Mouse (Mus musculus) forebrain, embryonic 10.5 days (tissue): ENCODE data around the gene Hist2h4. TPM values are rescaled to one million over a fixed set of nuclear protein-coding genes. Genes with fewer than 3 reads are reported as not detected.
"Not testable (repeated sequence)": the region's sequence is repeated elsewhere in the genome, so short reads cannot be mapped to it uniquely, and the experiment has no call there.

Experiments
- DNase-seq: peaks from one replicate; pipeline ENCODE4 v3.0.0-alpha.2; 2017; ENCODE audit warnings: low spot score; ENCODE audit errors: extremely low spot score
- H3K27ac ChIP-seq: fragments of 300-500 bp; sonication (generic); 2 replicates; pipeline ENCODE4 v1.5.1; 2016; ENCODE audit warnings: mild to moderate bottlenecking
- H3K27me3 ChIP-seq: fragments of 300-500 bp; sonication (generic); 2 replicates; pipeline ENCODE4 v1.6.1; 2016; ENCODE audit warnings: mild to moderate bottlenecking; ENCODE audit not compliant: poor library complexity, severe bottlenecking
- H3K36me3 ChIP-seq: fragments of 300-500 bp; sonication (generic); replicated peaks from 2 replicates; pipeline ENCODE4 v1.6.1; 2016; ENCODE audit warnings: mild to moderate bottlenecking, moderate library complexity
- H3K4me1 ChIP-seq: fragments of 300-500 bp; sonication (generic); 2 replicates; pipeline ENCODE4 v1.6.1; 2016
- H3K4me3 ChIP-seq: fragments of 300-500 bp; sonication (generic); 2 replicates; pipeline ENCODE4 v1.5.1; 2016; ENCODE audit warnings: mild to moderate bottlenecking, moderate library complexity
- H3K9me3 ChIP-seq: fragments of 300-500 bp; sonication (generic); 2 replicates; pipeline ENCODE4 v1.6.1; 2016; ENCODE audit warnings: mild to moderate bottlenecking, moderate library complexity
- WGBS: fragments of 180-500 bp; shearing (Covaris S2); methylation state at CpG from one replicate; pipeline ENCODE4 v1.1.7; 2016; 5-methylcytosine and 5-hydroxymethylcytosine counted together
- polyA plus RNA-seq: library from polyadenylated mRNA; unstranded; fragments of >200 nt; fragmentation: Nextera tagmentation; extraction: Ambion mirVana; gene quantifications from 2 replicates; pipeline ENCODE4 v1.2.1, GENCODE M21; 2016

The Hist2h4 gene
- 12.0 and 14.2 TPM in 2 replicates for polyA plus RNA-seq

DNA sequence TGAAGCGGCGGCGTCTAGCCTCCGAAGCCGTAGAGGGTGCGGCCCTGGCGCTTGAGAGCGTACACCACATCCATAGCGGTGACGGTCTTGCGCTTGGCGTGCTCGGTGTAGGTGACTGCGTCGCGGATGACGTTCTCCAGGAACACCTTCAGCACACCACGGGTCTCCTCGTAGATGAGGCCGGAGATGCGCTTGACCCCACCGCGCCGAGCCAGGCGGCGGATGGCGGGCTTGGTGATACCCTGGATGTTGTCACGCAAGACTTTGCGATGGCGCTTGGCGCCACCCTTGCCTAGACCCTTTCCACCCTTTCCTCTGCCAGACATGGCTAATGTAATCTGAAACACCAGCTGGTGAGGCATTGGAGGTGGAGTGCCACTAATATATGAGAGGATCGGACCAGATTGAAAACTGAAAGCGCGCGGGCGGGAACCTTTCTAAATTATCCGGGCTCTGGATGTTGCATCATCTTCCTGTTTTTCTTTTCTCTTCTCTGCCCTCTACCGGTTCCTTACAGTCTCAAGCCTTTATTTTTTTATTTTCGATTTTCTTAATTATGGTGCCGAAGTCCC is at the start of gene Hist2h4:
Gene Hist2h4 (minus strand): TSS at position 333 of the 572 bp plus-strand sequence.
- WGBS = under 1% methylated on average over 40 of the region's 40 CpGs
- Histone ChIP-seq H3K4me1 (peaks cover 54% of the 10 kb centered on the region), H3K4me3 (peak within 1 kb of the TSS; percentile 63), H3K27me3 (no peaks in the 10 kb centered on the region), H3K27ac (peak within 1 kb of the TSS; percentile 93), H3K36me3 (no peaks in the 10 kb centered on the region), H3K9me3 (no peaks in the 10 kb centered on the region)
- peak; percentile 95 for DNase-seq

DNA sequence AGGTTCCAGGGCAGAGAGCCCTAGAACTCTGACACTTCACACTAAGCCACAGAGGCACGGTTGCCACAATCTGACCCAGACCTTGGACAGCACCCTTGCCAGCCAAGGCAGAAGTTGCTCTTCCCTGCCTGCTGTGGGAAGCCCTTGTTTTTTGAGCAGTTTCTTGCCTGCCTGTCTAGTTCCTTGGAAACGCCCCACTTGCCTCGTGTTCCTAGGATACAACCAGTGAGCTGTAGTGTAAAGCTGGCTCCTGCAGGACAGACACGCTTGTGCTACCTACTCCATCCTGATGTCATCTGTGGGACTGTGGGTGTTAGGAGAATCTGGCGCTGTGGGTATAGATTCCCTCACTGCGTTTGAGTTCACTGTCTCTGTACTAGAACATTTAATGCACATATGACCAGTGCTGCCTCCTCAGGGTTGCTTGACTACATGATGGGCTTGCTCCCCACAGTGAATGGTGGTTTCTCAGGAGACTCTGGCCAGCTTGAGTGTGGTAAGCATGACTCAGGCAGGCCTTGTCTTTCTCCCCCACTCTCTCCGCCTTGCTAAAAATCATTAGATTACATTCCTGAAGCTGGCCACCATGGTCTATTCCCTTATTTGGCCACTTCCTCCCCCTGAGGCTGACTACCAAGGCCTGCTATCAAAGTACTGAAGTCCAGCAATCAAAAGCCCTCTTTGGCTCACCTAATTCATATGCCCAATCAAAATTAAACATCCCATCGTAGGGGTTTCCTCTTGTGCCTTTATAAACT is 49.4 kb upstream of the Hist2h4 start:
- no peaks in the 10 kb centered on the region for H3K36me3 ChIP-seq
- H3K27me3 ChIP-seq = no peaks in the 10 kb centered on the region
- H3K4me3 ChIP-seq = no peak overlapping the region
- H3K27ac ChIP-seq = no peak overlapping the region
- peaks cover 7% of the 10 kb centered on the region; the same call in 1 of the 2 replicates for H3K4me1 ChIP-seq
- DNase-seq = peak; percentile 13
- no peaks in the 10 kb centered on the region; the same call in 1 of the 2 replicates for H3K9me3 ChIP-seq
- WGBS = 74% methylated on average over 8 of the region's 8 CpGs

DNA sequence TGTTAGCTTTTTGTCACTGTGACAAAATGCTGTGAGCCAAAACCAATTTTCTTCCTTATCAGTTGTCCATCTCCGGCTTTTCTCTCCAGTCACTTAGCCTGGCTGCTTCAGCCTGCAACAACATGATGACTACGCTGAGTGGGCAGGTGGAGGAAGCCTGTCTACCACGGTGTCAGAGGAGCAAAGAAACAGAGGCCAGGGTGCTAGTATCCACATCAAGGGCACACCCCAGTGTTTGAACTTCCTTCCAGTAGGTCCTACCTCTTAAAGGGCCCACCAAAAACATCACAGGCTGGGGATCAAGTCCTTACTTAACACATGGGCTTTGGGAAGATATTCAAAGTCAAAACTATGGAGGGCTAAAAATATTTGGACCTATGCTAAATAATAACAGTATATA is 46.3 kb upstream of the Hist2h4 start:
- DNase-seq = no peak
- Histone ChIP-seq H3K27me3 (no peaks in the 10 kb centered on the region), H3K4me1 (peaks cover 7% of the 10 kb centered on the region; the same call in 1 of the 2 replicates), H3K36me3 (no peaks in the 10 kb centered on the region), H3K4me3 (no peak overlapping the region), H3K27ac (no peak overlapping the region), H3K9me3 (no peaks in the 10 kb centered on the region)
- 80% methylated on average over 3 of the region's 3 CpGs for WGBS

DNA sequence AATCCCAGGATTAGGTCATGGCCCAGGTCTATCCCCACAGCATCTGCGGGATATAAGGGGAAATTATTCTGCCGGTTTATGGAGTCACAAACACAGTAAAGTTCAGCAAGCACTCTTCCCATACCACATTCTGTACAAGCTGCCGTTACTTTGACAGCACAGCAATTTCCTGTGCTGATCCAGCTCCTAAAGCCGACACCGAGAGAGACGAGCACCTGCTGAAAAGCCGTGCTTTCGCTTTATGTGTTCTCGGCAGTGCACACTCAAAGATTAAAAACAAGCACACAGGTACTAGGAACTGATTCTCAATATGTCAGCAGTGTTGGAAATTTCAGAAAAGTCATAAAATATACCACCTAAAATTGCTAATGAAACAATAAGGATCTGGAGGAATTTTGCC is 43.4 kb upstream of the Hist2h4 start:
- 89% methylated on average over 9 of the region's 9 CpGs for WGBS
- DNase-seq = no peak
- no peak overlapping the region for H3K27ac ChIP-seq
- no peak overlapping the region for H3K4me3 ChIP-seq
- peaks cover 7% of the 10 kb centered on the region; the same call in 1 of the 2 replicates for H3K27me3 ChIP-seq
- no peaks in the 10 kb centered on the region for H3K36me3 ChIP-seq
- H3K9me3 ChIP-seq = no peaks in the 10 kb centered on the region
- H3K4me1 ChIP-seq = peaks cover 3% of the 10 kb centered on the region; the same call in 1 of the 2 replicates

DNA sequence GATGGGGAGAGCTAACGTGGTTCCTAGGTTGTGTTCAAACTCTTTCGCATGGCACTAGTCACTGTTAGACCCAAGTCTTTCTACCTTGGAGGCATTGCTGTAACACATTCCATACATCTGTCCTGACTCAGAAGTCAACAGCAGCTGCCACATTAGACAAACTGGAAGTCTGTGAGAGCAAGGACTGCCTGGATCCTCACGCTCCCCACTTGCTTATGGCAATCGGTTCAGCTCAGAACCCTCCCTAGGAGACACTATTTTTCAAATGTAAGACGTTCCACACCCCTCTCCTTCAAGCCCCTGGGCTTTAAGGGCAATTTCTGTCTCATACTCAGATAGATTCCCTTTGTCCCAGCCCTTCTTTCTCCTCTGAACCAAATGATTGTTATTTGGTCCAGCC is 39.0 kb upstream of the Hist2h4 start:
- peaks cover 7% of the 10 kb centered on the region; the same call in 1 of the 2 replicates for H3K27me3 ChIP-seq
- DNase-seq = no peak
- whole genome bisulfite sequencing = 88% methylated on average over 5 of the region's 5 CpGs
- H3K4me3 ChIP-seq = no peak overlapping the region
- no peaks in the 10 kb centered on the region for H3K36me3 ChIP-seq
- H3K27ac ChIP-seq = no peak overlapping the region
- H3K4me1 ChIP-seq = no peaks in the 10 kb centered on the region
- H3K9me3 ChIP-seq = no peaks in the 10 kb centered on the region

DNA sequence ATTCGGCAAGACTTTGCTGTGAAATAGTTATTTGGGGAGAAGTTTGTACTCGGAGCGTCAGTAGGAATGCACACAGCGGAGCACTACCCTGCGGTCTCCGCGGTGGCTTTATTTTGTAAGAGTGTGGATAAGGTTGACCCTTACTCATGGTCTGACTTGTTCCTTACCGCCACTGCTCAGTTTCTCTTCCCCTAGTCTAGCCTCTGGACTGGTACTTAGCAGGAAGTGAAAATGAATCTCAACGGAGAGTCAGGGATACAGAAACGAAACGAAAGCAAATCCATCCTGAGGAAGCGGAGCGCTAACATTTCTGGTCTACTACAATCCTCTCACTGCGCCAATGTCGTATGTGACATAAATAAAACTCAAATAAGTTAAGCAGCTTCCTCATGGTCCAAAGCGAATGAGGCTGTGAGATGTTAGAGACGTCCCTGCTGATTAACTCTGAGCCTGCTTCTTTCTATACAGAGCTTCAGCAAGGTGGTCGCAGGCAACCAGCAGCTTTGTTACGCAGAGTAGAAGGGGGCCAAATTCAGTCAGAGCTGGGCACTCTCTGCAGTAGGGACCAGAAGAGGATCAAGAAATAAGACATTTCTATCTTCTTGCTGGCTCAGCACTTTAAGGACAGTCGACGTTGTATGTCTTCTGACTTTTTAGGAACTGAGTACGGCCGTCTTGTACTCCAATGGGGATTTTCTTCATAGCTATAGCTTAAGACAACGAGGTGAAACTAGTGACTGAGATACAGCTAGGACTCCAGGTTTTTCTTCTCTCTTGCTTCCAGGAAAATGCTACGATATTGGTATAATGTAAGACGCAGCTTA is 37.8 kb upstream of the Hist2h4 start:
- peak overlapping the region; percentile 2; the same call in 1 of the 2 replicates for H3K4me3 ChIP-seq
- no peaks in the 10 kb centered on the region for H3K36me3 ChIP-seq
- 79% methylated on average over 26 of the region's 26 CpGs for WGBS
- no peak overlapping the region for H3K27ac ChIP-seq
- H3K4me1 ChIP-seq = no peaks in the 10 kb centered on the region
- H3K9me3 ChIP-seq = no peaks in the 10 kb centered on the region
- peaks cover 7% of the 10 kb centered on the region; the same call in 1 of the 2 replicates for H3K27me3 ChIP-seq
- DNase-seq = no peak

DNA sequence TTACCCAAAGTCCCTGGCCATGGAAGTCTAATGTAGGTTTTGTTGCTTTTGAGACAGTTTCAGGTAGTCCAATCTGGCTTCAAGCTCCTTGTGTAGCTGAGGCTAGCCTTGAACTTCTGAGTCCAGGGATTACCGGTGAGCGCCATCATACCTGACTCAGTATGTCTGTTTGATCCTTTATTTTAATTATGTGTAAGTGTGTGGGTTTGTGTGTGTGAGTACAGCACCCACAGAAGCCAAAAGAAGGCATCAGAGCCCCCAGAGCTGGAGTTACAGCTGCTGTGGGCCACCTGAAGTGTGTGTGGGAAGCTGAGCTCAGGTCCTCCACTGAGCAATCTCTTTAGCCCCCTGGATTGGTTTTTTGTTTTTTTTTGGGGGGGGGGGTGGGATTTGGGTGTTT is 36.5 kb upstream of the Hist2h4 start:
- WGBS = 94% methylated on average over 2 of the region's 2 CpGs
- no peaks in the 10 kb centered on the region for H3K4me1 ChIP-seq

DNA sequence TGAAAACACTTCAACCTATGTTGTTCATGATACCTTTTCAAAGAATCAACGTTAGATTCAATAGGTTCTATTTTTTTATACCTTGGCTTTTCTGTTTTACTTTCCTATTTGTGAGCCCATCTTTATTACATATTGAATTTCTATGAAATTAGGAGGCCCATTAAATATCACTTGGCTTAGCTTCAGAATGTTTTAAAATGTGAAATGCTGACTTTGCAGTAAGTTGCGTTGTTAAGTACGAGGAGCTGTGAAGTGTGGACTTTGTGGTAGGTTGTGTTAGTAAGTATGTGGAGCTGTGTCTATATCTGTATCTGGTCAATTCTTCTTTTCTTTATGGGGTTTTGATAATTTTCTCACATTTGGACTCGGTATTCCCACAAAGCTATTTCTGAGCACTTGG is 35.2 kb upstream of the Hist2h4 start:
- DNase-seq = no peak
- Histone ChIP-seq H3K36me3 (no peaks in the 10 kb centered on the region), H3K4me3 (no peak overlapping the region), H3K27me3 (peaks cover 7% of the 10 kb centered on the region; the same call in 1 of the 2 replicates), H3K9me3 (no peaks in the 10 kb centered on the region), H3K27ac (no peak overlapping the region), H3K4me1 (no peaks in the 10 kb centered on the region)
- WGBS = 92% methylated on average over 4 of the region's 4 CpGs

More for the DNA sequence above, 36.5 kb upstream of the Hist2h4 start:
- H3K9me3 ChIP-seq = no peaks in the 10 kb centered on the region
- H3K36me3 ChIP-seq = no peaks in the 10 kb centered on the region
- DNase-seq = no peak
- no peak overlapping the region for H3K27ac ChIP-seq
- peaks cover 7% of the 10 kb centered on the region; the same call in 1 of the 2 replicates for H3K27me3 ChIP-seq
- no peak overlapping the region for H3K4me3 ChIP-seq

DNA sequence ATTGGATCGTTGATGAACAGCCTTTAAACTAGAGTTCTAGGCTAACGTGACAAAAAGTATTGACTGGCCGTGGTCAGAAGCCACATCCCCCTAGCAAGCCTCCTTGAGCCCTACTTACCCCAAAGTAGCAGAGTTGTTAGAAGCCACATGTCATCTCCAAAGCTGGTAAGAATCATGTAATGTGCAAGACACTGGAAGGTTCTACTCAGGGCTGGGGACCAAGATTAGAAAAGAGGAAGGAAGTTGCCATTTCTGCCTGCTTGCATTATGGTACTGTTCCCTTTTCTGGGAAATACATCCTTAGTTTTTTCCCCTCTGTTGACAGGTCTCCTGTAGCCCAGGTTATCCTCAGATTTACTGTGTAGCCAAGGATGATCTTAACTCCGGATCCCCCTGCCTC is 30.7 kb upstream of the Hist2h4 start, which contains the start of gene Fcgr1:
Gene Fcgr1 (minus strand): TSS at position 183 of the 400 bp plus-strand sequence.
- Histone ChIP-seq H3K4me1 (peaks cover 5% of the 10 kb centered on the region; the same call in 1 of the 2 replicates), H3K9me3 (no peaks in the 10 kb centered on the region), H3K36me3 (no peaks in the 10 kb centered on the region), H3K4me3 (no peak within 1 kb of the TSS), H3K27me3 (no peaks in the 10 kb centered on the region), H3K27ac (no peak within 1 kb of the TSS)
- DNase-seq = no peak
- 87% methylated on average over 4 of the region's 4 CpGs for whole genome bisulfite sequencing

DNA sequence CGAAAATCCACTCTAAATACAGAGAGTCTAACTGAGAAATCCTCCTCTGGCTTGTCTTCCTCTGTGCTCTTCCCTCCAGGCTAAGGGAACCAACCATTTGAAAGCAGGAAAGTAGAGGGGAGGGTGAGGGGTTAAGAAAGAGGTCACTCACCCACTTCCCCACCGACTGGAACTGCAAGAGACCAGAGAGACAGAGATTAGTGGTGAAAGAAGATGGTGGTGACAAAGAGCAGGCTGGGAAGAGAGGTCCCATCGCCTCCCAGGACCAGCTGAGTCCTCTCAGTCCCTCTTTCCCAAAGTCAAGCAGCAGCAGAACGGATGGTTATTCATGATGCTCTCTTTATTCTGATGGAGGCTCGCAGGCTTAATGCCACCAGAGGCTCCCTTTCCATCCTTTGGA is 30.3 kb upstream of the Hist2h4 start:
- H3K27me3 ChIP-seq = no peaks in the 10 kb centered on the region
- no peaks in the 10 kb centered on the region for H3K36me3 ChIP-seq
- no peaks in the 10 kb centered on the region for H3K9me3 ChIP-seq
- H3K27ac ChIP-seq = no peak overlapping the region
- H3K4me3 ChIP-seq = no peak overlapping the region
- H3K4me1 ChIP-seq = peaks cover 5% of the 10 kb centered on the region; the same call in 1 of the 2 replicates
- DNase-seq = no peak
- 54% methylated on average over 5 of the region's 5 CpGs for WGBS

DNA sequence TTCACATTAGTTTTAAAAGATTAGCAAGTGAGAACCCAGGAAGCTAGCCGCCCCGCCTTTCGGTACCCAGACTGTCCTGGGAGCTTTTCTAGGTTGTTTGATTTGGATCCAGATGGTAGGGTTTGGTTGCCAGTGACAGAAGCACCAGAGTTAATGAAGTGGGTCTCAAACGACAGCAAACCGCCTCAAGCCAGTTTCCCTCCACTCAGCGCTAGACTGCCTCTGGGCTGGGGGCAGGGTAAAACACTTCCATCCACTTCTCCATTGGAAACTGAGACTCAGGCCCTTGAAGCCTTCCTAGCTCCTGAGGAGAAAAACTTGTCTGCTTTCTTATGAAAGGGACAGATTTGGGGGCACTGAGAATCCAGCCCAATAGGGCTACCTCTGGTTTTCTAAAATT is 29.5 kb upstream of the Hist2h4 start:
- H3K9me3 ChIP-seq = no peaks in the 10 kb centered on the region
- no peaks in the 10 kb centered on the region for H3K36me3 ChIP-seq
- DNase-seq = no peak
- no peak overlapping the region for H3K27ac ChIP-seq
- no peak overlapping the region for H3K4me3 ChIP-seq
- WGBS = 77% methylated on average over 6 of the region's 6 CpGs
- H3K4me1 ChIP-seq = peaks cover 5% of the 10 kb centered on the region; the same call in 1 of the 2 replicates
- no peaks in the 10 kb centered on the region for H3K27me3 ChIP-seq

DNA sequence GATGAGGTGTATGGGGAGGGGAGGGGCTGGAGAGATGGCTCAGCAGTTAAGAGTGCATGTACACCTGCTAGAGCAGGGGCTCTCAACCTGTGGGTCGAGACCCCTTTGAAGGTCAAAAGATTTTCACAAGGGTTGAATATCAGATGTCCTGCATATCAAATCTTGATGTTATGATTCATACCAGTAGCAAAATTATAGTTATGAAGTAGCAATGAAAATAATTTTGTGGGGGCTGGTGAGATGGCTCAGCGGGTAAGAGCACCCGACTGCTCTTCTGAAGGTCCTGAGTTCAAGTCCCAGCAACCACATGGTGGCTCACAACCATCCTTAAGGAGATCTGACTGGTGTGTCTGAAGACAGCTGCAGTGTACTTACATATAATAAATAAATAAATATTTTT is 27.6 kb upstream of the Hist2h4 start:
- DNase-seq, H3K4me3 ChIP-seq, H3K27ac ChIP-seq, H3K9me3 ChIP-seq, H3K36me3 ChIP-seq, H3K27me3 ChIP-seq: not testable (repeated sequence)
- peaks cover 10% of the 10 kb centered on the region for H3K4me1 ChIP-seq
- WGBS = 97% methylated on average over 3 of the region's 3 CpGs
